Mouse (Mus musculus) bone marrow, adult 2 months (tissue): ENCODE results near the gene C530008M17Rik. TPM values are rescaled to one million over a fixed set of nuclear protein-coding genes. Genes with fewer than 3 reads are reported as not detected.

Experiments
- H3K27ac ChIP-seq: fragments of 200-500 bp; 2 replicates; pipeline ENCODE4 v1.5.1; 2012; ENCODE audit warnings: low read depth, mild to moderate bottlenecking, control low read depth, inconsistent platforms, low read length; ENCODE audit not compliant: control insufficient read depth, poor library complexity, insufficient read depth
- H3K4me1 ChIP-seq: fragments of 200-500 bp; 2 replicates; pipeline ENCODE4 v1.6.1; 2011; ENCODE audit warnings: low read length; ENCODE audit not compliant: control insufficient read depth, insufficient read depth
- H3K4me3 ChIP-seq: fragments of 200-500 bp; replicated peaks from 2 replicates; pipeline ENCODE3; 2011; ENCODE audit warnings: mild to moderate bottlenecking, low read depth, low read length, control low read depth; ENCODE audit not compliant: control insufficient read depth
- CTCF ChIP-seq: fragments of 200-500 bp; IDR thresholded peaks from 2 replicates; pipeline ENCODE4 v1.5.1; 2011; ENCODE audit warnings: low read length, control low read depth; ENCODE audit not compliant: control insufficient read depth, insufficient read depth
- POLR2A ChIP-seq: fragments of 200-500 bp; IDR thresholded peaks from 2 replicates; pipeline ENCODE4 v1.6.1; 2011; ENCODE audit warnings: low read depth, mild to moderate bottlenecking, control low read depth, low read length, borderline replicate concordance; ENCODE audit not compliant: control insufficient read depth
- WGBS: fragments of 180-500 bp; shearing (Covaris S2); methylation state at CpG from one replicate; pipeline ENCODE4 v1.1.7; 2018; 5-methylcytosine and 5-hydroxymethylcytosine counted together
- polyA plus RNA-seq: library from polyadenylated mRNA; stranded (reverse); fragments of >200 nt; gene quantifications from 2 replicates; pipeline ENCODE4 v1.2.4, GENCODE M21; 2011; ENCODE audit warnings: low replicate concordance; ENCODE audit not compliant: missing spikeins, insufficient read depth, insufficient read length

C530008M17Rik gene
- polyA plus RNA-seq, 1 experiment = 31.0 TPM

DNA sequence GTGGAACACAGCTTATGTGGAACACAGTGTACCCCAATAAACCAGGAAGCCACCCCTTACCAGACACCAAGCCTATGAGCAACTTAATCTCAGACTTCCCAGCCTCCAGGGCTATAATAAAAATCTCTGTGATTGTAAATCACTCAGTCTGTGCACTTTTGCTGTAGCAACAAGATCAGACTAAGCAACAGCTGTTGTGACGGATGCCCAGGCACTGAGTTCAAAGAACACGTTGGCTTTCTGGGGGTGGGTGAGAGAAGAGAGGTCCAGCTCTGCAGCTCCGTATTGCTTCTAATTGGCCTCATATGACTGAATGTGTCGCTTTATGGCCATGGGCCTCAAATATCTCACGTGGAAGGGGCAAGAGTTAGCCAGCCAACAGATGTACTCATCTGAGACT is 12.2 kb downstream of the C530008M17Rik start:
- no peak overlapping the region for H3K4me3 ChIP-seq
- WGBS = 90% methylated on average over 5 of the region's 5 CpGs
- no peaks in the 10 kb centered on the region for H3K4me1 ChIP-seq
- H3K27ac ChIP-seq = no peak overlapping the region
- TF ChIP-seq CTCF = no peak
- no peak for TF ChIP-seq POLR2A

- no peak overlapping the region for H3K27ac ChIP-seq
- no peak overlapping the region for H3K4me3 ChIP-seq
- 77% methylated on average over 10 of the region's 10 CpGs for WGBS
- no peaks in the 10 kb centered on the region for H3K4me1 ChIP-seq
- TF ChIP-seq CTCF = no peak
- no peak for TF ChIP-seq POLR2A
These were observed 13.9 kb downstream of the C530008M17Rik start for GRCm38 (mm10) chr5:76670183-76670582.

GRCm38 (mm10) chr5:76674022-76674653 is 17.8 kb downstream of the C530008M17Rik start:
- TF ChIP-seq POLR2A = no peak
- no peak for TF ChIP-seq CTCF
- Histone ChIP-seq H3K27ac (no peak overlapping the region), H3K4me3 (no peak overlapping the region), H3K4me1 (no peaks in the 10 kb centered on the region; the same call in 1 of the 2 replicates)
- 79% methylated on average over 5 of the region's 5 CpGs for WGBS

DNA sequence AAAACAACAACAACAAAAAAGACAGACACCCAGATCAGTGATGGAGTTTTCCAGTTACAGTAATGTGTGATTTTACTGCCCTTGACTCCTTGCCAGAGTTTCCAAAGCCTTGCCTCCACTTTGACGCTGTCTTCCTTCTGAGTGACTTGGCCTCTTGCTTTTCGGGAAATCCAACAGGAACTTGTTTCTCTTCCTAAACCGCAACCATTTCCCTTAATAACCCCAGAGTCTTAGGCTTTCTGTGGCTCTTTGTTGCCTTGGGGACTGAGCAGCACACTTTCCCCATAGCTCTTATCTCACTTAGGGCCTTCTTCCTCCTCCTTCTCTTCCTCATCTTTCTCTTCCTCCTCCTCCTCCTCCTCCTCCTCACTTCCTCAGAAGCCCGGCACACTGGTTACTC is 19.1 kb downstream of the C530008M17Rik start:
- no peak for TF ChIP-seq CTCF
- no peak for TF ChIP-seq POLR2A
- no peaks in the 10 kb centered on the region; the same call in 1 of the 2 replicates for H3K4me1 ChIP-seq
- 10% methylated on average over 4 of the region's 4 CpGs for WGBS
- no peak overlapping the region for H3K27ac ChIP-seq
- no peak overlapping the region for H3K4me3 ChIP-seq

GRCm38 (mm10) chr5:76680959-76681358 is 24.6 kb downstream of the C530008M17Rik start:
- no peak overlapping the region for H3K27ac ChIP-seq
- peaks cover 1% of the 10 kb centered on the region; the same call in 1 of the 2 replicates for H3K4me1 ChIP-seq
- H3K4me3 ChIP-seq = no peak overlapping the region
- TF ChIP-seq POLR2A (no peak), CTCF (no peak)
- WGBS = 42% methylated on average over 3 of the region's 3 CpGs

- Histone ChIP-seq H3K4me1 (peaks cover 1% of the 10 kb centered on the region; the same call in 1 of the 2 replicates), H3K4me3 (no peak overlapping the region), H3K27ac (no peak overlapping the region)
- 75% methylated on average over 4 of the region's 4 CpGs for WGBS
- TF ChIP-seq CTCF (no peak), POLR2A (no peak)
These were observed 25.8 kb downstream of the C530008M17Rik start for GRCm38 (mm10) chr5:76681895-76682656.

DNA sequence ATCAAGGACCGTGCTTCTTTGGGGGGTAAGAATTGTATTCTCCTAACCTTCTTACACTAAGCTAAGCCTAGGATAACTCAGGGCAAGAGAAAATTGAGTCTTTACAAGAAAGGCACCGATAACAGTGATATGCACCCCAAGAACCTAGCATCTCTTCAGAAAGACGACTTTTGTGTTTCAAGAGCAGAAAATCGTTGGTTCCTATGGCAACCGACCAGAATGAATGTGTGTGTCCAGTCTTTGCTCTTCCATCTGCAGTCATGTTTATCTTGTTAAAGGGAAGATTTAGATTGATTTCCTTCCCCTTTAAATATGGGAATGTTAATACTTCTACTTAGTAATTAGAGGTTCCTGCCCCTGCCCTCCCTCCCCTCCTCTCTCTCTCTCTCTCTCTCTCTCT is 27.1 kb downstream of the C530008M17Rik start:
- Histone ChIP-seq H3K4me1 (peaks cover 4% of the 10 kb centered on the region; the same call in 1 of the 2 replicates), H3K4me3 (no peak overlapping the region), H3K27ac (no peak overlapping the region)
- 79% methylated on average over 5 of the region's 5 CpGs for WGBS
- no peak for TF ChIP-seq POLR2A
- no peak for TF ChIP-seq CTCF
